Mouse (Mus musculus) megakaryocyte, embryonic 14.5 days (primary cell): ENCODE measurements around the gene Fam71f1. TPM values are rescaled to one million over a fixed set of nuclear protein-coding genes. Genes with fewer than 3 reads are reported as not detected.
"Not testable (repeated sequence)": the region's sequence is repeated elsewhere in the genome, so short reads cannot be mapped to it uniquely, and the experiment has no call there.

Experiments
- H3K27me3 ChIP-seq: replicated peaks from 2 replicates; pipeline ENCODE3; 2012; ENCODE audit warnings: inconsistent platforms
- H3K36me3 ChIP-seq: replicated peaks from 2 replicates; pipeline ENCODE3; 2012; ENCODE audit warnings: low read length, inconsistent platforms, mixed read lengths
- H3K4me1 ChIP-seq: 2 replicates; pipeline ENCODE4 v1.6.1; 2012; ENCODE audit warnings: inconsistent platforms
- H3K4me3 ChIP-seq: replicated peaks from 2 replicates; pipeline ENCODE3; 2012; ENCODE audit warnings: moderate library complexity, mild to moderate bottlenecking, inconsistent platforms
- H3K9me3 ChIP-seq: 2 replicates; pipeline ENCODE4 v1.6.1; 2012; ENCODE audit warnings: inconsistent platforms
- FLI1 ChIP-seq: IDR thresholded peaks from 2 replicates; pipeline ENCODE4 v1.6.1; 2012; ENCODE audit warnings: low read length, inconsistent platforms, mixed read lengths
- GATA1 ChIP-seq: IDR thresholded peaks from 3 replicates; pipeline ENCODE4 v1.6.1; 2012; ENCODE audit warnings: mixed read lengths, low read length, inconsistent platforms, borderline replicate concordance
- polyA plus RNA-seq: library from polyadenylated mRNA; stranded (reverse); fragments of >175 nt; gene quantifications from 2 replicates; pipeline ENCODE4 v1.2.3, GENCODE M21; 2012; ENCODE audit warnings: low replicate concordance; ENCODE audit not compliant: insufficient read depth

The Fam71f1 gene
- polyA plus RNA-seq, 1 experiment: not detected

DNA sequence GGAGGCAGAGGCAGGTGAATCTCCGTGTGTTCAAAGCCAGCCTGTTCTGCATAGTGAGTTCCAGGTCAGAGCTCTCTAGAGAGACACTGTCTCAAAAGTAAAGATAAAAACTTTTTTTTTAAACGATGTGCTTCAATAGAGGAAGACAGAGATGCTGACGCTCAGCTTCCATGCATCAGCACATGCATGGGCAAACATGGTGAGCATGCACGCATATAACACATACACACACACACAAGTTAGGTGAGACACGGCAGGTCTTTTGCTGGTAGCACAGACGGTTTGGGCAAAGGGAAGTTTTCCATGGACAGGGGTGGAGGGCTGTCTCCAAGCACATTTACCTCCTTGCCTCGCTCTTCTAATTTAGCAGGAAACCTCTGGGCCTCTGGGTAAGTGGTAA is 3.2 kb downstream of the Fam71f1 start:
- H3K36me3 ChIP-seq: no peaks in the 10 kb centered on the region
- peaks cover 17% of the 10 kb centered on the region for H3K9me3 ChIP-seq
- no peak for TF ChIP-seq GATA1
- TF ChIP-seq FLI1: no peak
- peaks cover 27% of the 10 kb centered on the region for H3K4me1 ChIP-seq
- H3K27me3 ChIP-seq: peaks cover 56% of the 10 kb centered on the region
- H3K4me3 ChIP-seq: no peak overlapping the region

- Histone ChIP-seq H3K4me1 (peaks cover 27% of the 10 kb centered on the region), H3K36me3 (no peaks in the 10 kb centered on the region), H3K4me3 (no peak overlapping the region), H3K27me3 (peaks cover 61% of the 10 kb centered on the region), H3K9me3 (peaks cover 17% of the 10 kb centered on the region)
- TF ChIP-seq GATA1 (no peak), FLI1 (no peak)
Measured at GRCm38 (mm10) chr6:29322735-29323134, 3.8 kb downstream of the Fam71f1 start.

GRCm38 (mm10) chr6:29326961-29327360 is 8.0 kb downstream of the Fam71f1 start:
- peaks cover 15% of the 10 kb centered on the region for H3K4me1 ChIP-seq
- no peak for TF ChIP-seq FLI1
- no peak for TF ChIP-seq GATA1
- H3K9me3 ChIP-seq: peaks cover 27% of the 10 kb centered on the region
- H3K4me3 ChIP-seq: no peak overlapping the region
- H3K36me3 ChIP-seq: no peaks in the 10 kb centered on the region
- H3K27me3 ChIP-seq: peaks cover 79% of the 10 kb centered on the region

DNA sequence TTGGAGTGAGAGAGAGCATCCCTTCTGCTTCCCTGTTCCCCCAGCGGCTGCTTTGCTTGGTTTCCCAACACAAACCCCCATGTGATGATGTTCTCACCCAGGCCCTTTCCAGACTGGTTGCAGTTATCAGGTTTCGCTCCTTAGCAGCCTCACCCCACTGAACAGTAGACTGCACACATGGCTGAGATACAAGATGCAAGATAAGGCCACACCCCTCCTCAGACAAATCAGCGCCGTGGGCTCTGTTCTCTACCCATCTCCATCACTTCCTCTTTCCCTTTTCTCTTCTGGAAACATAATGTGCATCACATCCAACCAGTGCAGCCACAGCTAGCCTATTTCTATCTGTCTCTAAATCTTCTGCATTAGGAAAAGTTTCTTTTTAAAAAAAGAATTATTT is 10.6 kb downstream of the Fam71f1 start:
- Histone ChIP-seq H3K4me1 (peaks cover 4% of the 10 kb centered on the region), H3K9me3 (peaks cover 13% of the 10 kb centered on the region), H3K36me3 (no peaks in the 10 kb centered on the region), H3K27me3 (peaks cover 88% of the 10 kb centered on the region), H3K4me3 (no peak overlapping the region)
- TF ChIP-seq GATA1 (no peak), FLI1 (no peak)

DNA sequence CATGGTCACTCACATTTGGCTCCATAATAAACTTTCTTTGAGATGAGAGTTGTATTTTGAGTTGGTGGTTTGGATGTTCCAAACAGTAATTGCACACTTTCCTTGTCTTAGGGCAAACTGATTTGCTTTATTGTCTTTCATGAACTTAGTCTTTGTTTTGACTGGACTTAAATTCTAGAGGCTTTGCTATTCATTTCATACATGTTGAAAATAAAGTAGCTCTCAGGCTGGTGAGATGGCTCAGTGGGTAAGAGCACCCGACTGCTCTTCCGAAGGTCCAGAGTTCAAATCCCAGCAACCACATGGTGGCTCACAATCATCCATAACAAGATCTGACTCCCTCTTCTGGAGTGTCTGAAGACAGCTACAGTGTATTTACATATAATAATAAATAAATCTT is 27.6 kb downstream of the Fam71f1 start:
- H3K4me1 ChIP-seq: peaks cover 20% of the 10 kb centered on the region
- not testable (repeated sequence) for H3K27me3 ChIP-seq, H3K4me3 ChIP-seq, H3K36me3 ChIP-seq, H3K9me3 ChIP-seq

- H3K27me3 ChIP-seq: peaks cover 4% of the 10 kb centered on the region
- no peak for TF ChIP-seq GATA1
- peaks cover 26% of the 10 kb centered on the region for H3K4me1 ChIP-seq
- H3K4me3 ChIP-seq: peak overlapping the region; percentile 98
- H3K36me3 ChIP-seq: peaks cover 2% of the 10 kb centered on the region
- no peaks in the 10 kb centered on the region for H3K9me3 ChIP-seq
Measured at GRCm38 (mm10) chr6:29347189-29347588, 28.2 kb downstream of the Fam71f1 start.

- TF ChIP-seq GATA1: no peak
- TF ChIP-seq FLI1: peak; percentile 95
- H3K4me1 ChIP-seq: peaks cover 32% of the 10 kb centered on the region
- peak within 1 kb of the TSS; percentile 98 for H3K4me3 ChIP-seq
- H3K9me3 ChIP-seq: no peaks in the 10 kb centered on the region
- H3K27me3 ChIP-seq: peaks cover 4% of the 10 kb centered on the region
- H3K36me3 ChIP-seq: peaks cover 2% of the 10 kb centered on the region
Measured at GRCm38 (mm10) chr6:29347665-29348370, 28.9 kb downstream of the Fam71f1 start, which contains the start of gene Calu. Gene Calu, plus strand, starts transcription at chr6:29348069.

GRCm38 (mm10) chr6:29348371-29348724 is 29.4 kb downstream of the Fam71f1 start:
- H3K36me3 ChIP-seq: peaks cover 2% of the 10 kb centered on the region
- no peak for TF ChIP-seq GATA1
- TF ChIP-seq FLI1: no peak
- peaks cover 37% of the 10 kb centered on the region for H3K4me1 ChIP-seq
- peaks cover 1% of the 10 kb centered on the region for H3K27me3 ChIP-seq
- H3K4me3 ChIP-seq: peak overlapping the region; percentile 98
- no peaks in the 10 kb centered on the region for H3K9me3 ChIP-seq

GRCm38 (mm10) chr6:29351613-29352012 is 32.7 kb downstream of the Fam71f1 start:
- TF ChIP-seq GATA1: no peak
- TF ChIP-seq FLI1: no peak
- Histone ChIP-seq H3K4me1 (peaks cover 39% of the 10 kb centered on the region), H3K27me3 (no peaks in the 10 kb centered on the region), H3K4me3 (no peak overlapping the region), H3K9me3 (no peaks in the 10 kb centered on the region), H3K36me3 (peaks cover 17% of the 10 kb centered on the region)

DNA sequence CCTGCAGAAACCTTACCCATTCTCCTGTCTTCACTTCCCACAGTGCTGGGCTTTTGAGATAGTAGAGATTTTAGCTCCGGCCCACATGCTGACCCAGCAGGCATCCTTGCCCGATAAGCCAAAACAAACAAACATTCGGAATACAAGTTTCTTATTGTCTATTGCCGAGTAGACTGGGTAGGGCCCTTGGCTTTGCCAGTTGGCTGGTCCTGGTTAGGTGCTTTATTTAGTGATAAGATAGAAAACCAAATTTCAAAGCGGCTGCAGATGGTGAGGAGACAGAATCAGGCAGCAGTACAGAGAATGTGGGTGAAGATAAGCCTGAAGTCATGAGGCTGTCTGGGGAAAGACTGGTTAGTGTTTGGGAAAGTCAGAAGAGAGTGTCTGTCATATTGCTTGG is 33.9 kb downstream of the Fam71f1 start:
- peaks cover 29% of the 10 kb centered on the region for H3K36me3 ChIP-seq
- H3K27me3 ChIP-seq: no peaks in the 10 kb centered on the region
- TF ChIP-seq GATA1 (no peak), FLI1 (no peak)
- H3K4me3 ChIP-seq: no peak overlapping the region
- peaks cover 31% of the 10 kb centered on the region for H3K4me1 ChIP-seq
- H3K9me3 ChIP-seq: no peaks in the 10 kb centered on the region

DNA sequence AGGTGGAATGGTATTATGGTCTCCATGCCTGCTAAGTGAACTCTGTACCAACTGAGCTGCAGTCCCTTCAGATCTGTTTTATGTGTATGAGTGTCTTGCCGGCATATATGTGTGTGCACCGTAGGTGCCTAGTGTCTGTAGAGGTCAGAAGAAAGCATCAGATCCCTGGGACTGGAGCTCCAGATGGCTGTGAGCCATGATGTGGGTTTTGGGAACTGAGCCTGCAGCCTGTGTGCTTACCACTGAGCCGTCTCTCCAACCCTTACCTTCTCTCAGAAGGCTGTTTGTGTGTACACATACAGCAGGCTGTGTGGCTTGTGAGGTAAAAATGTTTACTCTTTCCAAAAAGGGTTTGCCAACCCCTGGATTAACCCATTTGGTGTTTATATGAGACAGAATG is 40.4 kb downstream of the Fam71f1 start:
- peaks cover 83% of the 10 kb centered on the region for H3K36me3 ChIP-seq
- no peaks in the 10 kb centered on the region for H3K27me3 ChIP-seq
- peaks cover 8% of the 10 kb centered on the region; the same call in 1 of the 2 replicates for H3K4me1 ChIP-seq
- no peak for TF ChIP-seq FLI1
- H3K9me3 ChIP-seq: no peaks in the 10 kb centered on the region
- H3K4me3 ChIP-seq: no peak overlapping the region
